Mouse (Mus musculus) liver, postnatal 0 days (tissue): ENCODE measurements around the gene Rps13.

ENCODE experiments used
- CTCF ChIP-seq: sonication (generic); IDR thresholded peaks from 2 replicates; pipeline ENCODE4 v1.5.1; 2016; ENCODE audit warnings: antibody characterized with exemption, low read depth
- EP300 ChIP-seq: IDR thresholded peaks from 2 replicates; pipeline ENCODE4 v1.6.1; 2016; ENCODE audit warnings: antibody characterized with exemption, low read depth, mild to moderate bottlenecking

DNA sequence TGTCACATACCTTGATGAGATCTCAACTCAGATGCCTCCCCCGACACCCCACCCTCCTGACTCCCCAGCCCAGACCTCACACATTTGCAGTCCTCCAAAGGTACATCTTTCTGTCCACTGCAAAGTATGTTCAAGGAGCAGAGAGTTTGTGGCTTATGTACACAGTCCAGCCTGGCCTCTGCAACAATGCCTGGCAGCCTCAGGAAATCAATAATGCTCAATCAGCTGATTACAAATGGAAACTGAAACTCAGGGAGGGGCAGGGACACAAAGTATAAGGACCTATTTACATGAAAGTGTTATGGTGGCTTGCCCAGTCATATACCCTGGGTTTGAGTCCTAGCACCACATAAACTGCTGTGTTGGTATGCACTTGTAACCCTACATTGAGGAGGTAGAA lies 48.8 kb downstream of the Rps13 start:
- TF ChIP-seq CTCF (no peak), EP300 (no peak; the same call in 1 of the 2 replicates)
